Mouse (Mus musculus) adrenal gland (tissue): Measurements from ENCODE around the gene Atg9b.

Experiments
- intact Hi-C: fragments of 180-260 bp; cut with DNase I; formaldehyde crosslinking; loops from one replicate; pipeline ENCODE4 v1.15.1; 2025

Atg9b gene

DNA sequence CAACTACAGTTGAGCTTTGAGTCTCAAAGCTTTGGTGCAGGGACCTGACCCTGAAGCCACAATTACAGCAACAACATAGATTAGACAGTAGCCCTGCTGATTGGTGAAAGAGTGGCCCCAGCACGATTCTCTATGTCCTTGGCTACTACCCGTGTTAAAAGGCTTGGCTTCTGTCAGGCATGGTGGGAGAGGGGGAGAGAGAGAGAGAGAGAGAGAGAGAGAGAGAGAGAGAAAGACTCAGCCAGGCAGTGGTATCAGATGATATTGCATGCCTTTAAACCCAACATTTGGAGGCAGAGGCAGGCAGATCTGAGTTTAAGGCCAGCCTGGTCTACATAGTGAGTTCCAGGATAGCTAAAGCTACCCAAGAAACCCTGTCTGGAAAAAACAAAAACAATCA, 10.0 kb downstream of the Atg9b start:
- intact Hi-C loops = no loop called here

DNA sequence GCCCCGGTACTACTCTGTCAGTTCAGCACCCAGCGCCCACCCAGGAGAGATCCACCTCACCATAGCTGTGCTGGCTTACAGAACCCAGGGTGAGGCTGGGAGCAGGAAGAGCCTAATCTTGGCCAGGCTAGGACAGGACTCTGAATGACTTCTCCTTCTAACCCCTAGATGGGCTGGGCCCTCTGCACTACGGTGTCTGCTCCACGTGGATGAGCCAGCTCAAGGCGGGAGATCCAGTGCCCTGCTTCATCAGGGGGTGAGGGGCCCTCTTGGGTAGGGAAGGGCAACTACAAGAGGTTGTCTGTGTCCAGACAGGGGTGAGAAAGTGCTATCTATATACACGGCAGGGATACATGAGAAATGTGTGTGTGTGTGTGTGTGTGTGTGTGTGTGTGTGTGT, 10.5 kb downstream of the Atg9b start:
- intact Hi-C loops = no loop called here

DNA sequence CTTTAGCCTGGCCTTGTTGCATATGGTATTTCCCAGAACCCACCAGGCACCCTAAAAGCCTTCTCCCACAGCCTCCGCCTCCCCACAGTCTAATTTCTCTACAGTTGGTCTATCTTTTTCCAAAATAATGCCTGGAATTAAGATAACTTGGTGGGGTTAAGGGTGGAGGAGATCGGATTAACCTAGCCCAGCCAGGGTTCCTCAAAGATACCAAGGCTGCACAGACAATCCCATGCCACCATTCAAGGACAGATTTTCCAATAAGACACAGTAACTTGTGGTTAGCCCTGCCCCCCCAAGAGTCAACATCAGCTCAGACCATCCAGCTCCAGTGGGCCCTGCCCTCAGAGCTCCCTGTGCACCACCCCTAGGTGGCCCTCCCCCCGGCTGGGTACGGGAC, 11.4 kb downstream of the Atg9b start:
- intact Hi-C loops = no loop called here

DNA sequence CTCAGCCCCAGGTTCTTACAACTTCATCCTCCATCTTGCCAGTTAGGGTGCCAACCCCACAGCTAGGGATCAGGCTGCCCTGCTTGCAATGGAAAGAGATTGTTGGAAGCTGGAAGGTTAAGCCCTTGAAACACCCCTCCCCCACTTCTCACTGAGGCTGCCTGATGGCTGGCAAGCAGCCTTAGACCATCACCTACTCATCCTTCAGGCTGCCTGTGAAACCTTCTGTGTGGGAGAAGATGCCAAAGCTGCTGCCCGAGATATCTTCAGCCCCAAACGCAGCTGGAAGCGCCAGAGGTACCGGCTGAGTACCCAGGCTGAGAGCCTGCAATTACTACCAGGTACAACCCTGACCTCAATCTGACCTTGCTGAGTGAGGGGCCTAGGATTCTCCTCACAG, 12.4 kb downstream of the Atg9b start:
- intact Hi-C loops = no loop called here

DNA sequence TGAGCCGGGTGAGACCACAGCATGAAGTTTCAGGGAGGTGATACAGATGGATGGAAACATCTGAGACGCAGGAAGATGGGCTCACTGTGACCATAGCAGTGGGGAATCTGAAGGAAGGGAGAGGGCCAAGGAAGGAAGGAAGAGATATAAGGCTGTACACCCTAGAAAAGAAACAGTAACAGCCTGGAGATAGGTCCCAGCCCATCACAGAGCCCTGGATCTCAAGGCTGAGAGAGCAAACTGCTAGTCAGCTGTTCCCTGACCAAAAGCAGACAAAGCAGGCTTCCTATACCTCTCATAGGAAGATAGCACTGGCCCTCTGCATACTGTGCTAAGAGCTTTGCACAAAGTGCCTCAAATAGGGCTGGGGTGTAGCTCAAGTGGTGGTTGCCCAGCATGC, 13.2 kb downstream of the Atg9b start:
- intact Hi-C loops = no loop called here

DNA sequence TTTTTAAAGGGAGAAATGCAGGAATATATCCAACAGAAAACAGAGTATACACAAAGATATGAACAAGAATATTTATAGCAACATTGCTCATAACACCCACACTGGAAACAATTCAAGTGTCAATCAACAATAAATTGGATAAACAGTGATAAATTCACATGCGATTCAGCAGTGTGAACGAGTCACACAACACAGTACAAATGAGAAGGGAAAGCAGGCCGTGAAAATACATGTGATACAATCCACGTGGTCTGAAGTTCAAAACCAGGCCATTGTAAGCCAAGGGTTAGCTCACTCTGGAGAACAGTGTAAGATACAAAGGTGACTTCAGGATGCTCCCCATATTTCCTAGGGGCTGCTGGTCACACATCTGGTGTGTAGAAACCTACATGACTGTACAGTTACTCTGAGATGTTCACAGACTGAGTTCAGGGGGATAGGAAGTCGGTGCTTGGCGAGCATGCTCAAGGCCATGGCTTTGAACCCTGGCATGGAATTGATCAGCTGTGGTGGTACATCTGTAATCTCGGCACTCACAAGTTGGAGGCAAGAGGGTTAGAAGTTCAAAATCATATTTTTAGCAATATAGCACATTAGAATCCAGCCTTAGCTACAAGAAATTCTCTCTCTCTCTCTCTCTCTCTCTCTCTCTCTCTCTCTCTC, 17.1 kb downstream of the Atg9b start:
- intact Hi-C loops = no loop called here

DNA sequence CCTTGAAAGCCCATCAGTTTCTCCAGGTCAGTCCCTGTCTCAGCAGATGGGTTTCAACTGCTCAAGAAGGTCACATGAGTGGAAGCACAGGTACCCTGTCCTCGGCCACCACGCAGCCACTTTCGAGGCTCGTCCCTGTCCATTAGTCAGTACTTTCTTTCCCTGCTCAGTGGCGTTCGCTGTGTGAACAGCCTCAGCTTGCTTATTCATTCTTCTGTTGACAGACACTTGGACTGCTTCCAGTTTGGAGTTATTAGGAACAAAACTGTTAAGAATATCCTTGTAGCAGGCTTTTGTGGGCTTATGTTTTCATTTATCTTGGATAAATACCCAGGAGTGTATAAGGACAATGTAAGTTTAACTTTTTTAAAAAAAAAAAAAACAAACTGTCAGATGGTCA, 17.7 kb downstream of the Atg9b start:
- intact Hi-C loops = no loop called here

DNA sequence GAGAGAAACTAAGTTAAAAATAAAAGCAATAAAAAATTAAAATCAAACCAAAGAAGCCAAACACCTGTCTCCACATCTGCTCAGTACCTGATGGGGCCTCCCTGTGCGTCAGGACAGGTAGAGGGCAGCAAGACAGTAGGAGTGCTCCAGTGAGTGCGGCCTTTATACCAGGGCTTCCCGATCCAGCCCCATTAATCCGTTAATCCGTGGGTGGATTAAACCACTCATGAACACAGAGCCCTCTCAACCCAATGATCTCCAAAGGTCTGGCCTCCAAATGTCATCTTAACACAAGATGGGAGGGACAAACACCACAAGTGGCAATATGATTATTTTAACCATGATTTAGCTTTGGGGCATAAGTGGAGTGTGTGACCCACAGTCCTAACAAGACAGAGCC, 18.1 kb downstream of the Atg9b start:
- intact Hi-C loops = no loop called here

DNA sequence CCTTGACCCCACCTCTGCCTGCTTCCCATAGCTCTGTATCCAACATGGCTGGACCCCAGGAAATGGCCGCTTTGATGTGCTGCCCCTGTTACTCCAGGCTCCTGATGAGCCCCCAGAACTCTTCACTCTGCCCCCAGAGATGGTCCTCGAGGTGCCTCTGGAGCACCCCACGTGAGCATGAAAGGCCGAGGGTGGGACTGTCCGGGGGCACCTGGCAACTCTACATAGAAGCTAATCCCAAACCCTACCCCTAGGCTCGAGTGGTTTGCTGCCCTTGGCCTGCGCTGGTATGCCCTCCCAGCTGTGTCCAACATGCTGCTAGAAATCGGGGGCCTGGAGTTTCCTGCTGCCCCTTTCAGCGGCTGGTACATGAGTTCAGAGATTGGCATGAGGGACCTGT, 22.2 kb downstream of the Atg9b start:
- intact Hi-C loops = no loop called here

DNA sequence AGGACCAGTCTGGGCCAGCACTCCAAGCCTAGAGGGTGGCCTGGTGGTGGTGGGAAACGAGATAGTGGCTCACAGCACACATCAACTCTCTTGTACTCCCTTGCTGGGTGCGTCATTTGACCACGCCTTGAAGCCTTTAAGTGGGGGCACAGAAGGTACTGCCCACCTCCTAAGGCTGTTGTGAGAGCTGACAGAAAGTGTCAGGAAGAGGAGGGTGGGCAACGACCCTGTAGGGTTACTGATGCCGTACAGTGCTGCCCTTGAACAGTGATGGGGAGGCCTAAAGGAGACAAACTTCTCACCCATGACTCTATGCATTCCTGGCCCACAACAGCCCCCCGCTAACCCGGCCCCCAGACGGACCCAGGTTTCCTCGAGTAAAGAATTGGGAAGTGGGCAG, 25.5 kb downstream of the Atg9b start:
- intact Hi-C loops = no loop called here

DNA sequence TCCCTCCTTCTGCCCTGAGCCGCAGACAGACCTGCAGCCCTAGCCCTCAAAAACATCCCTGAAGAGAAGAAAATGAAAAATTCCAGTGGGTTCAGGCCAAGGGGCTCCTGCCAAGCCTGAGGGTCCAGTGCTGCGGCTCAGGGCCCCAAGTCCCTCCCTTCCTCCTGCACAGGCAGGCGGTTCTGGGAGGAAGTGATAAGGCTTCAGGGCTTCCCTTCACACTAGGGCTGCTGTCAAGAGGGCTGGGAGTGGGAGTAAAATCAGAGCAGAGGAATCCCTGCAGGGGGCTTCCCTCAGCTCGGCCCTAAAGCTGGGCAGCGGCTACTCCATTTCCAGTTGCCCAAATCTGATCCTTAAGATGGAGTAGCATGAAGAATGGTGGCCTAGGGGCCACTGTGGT, 26.4 kb downstream of the Atg9b start:
- intact Hi-C loops = no loop called here

DNA sequence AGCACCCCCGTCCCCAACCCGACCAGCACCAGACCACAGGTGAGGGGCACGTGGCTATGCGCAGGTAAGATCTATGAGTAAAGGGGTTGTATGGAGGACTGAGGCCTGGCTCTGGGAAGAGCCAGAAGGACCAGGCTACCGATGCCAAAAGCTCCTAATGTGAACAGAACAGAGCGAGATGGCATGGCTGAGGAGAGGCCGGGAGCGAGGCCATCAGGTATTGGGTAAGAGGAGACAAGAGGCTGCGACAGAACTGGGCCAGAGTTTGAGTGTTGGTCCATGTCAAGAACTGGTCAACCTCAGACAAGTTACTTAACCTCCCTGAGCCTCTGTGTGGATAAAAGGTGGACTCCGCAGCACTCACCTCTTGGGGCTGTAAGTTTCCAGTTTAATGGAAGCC, 27.0 kb downstream of the Atg9b start:
- intact Hi-C loops = no loop called here

DNA sequence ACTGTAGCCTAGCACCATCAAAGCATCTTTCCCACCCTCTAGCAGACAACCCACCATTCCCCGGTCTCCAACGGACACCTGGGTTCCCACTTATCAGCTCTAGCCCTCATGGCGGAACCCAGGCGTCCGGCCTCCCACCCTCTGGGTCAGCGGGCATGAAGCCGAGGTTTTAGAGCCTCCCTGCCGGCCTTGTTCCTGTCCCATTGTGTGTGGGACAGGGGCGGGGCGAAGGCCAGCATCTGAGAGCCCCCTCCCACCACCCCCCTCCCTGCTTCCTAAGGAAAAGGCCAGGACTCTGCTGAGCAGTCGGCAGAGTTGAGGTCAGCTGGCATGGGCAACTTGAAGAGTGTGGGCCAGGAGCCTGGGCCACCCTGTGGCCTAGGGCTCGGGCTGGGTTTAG, 27.4 kb downstream of the Atg9b start, which contains the start of gene Nos3:
TSS of gene Nos3 (plus strand) at position 303 of the 400 bp plus-strand sequence.
- intact Hi-C loops = no loop called here

DNA sequence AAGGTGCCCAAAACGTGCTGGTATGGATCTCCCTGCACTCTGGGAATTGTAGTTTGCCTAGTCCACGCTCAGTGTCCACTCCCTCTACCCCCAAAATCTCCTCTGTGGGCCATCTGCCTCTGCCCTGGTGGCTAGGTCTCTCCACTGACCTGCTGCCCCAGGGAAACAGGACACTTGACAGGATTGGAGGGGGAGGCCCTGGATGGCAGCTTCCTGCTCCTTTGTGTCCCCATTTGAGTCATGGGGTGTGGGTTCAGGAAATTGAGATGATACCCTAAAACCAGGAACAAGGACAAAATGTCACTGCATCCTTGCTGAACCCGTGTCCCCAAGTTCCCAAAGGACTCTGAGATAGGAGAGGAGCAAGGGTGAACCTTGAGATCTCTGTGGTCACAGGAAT, 27.9 kb downstream of the Atg9b start:
- intact Hi-C loops = no loop called here

DNA sequence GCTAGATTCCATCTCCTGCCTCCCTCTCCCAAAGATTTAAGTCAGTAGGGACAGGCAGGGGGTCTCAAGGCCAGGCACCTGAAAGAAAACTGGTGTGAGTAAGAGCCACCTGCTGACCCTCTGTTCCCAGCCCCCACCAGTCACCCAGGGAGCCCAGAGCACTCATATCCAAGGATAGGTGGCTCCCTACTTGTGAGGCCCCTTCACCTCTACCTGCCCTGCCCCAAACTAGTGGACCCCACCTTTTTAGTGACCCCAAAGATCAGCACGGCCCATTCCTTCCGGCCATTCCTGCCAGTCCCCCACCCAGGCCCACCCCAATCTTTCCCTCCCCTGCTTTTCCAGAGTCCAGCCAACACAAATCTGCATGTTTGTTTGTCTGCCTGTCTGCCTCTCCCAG, 28.5 kb downstream of the Atg9b start:
- intact Hi-C loops = no loop called here

DNA sequence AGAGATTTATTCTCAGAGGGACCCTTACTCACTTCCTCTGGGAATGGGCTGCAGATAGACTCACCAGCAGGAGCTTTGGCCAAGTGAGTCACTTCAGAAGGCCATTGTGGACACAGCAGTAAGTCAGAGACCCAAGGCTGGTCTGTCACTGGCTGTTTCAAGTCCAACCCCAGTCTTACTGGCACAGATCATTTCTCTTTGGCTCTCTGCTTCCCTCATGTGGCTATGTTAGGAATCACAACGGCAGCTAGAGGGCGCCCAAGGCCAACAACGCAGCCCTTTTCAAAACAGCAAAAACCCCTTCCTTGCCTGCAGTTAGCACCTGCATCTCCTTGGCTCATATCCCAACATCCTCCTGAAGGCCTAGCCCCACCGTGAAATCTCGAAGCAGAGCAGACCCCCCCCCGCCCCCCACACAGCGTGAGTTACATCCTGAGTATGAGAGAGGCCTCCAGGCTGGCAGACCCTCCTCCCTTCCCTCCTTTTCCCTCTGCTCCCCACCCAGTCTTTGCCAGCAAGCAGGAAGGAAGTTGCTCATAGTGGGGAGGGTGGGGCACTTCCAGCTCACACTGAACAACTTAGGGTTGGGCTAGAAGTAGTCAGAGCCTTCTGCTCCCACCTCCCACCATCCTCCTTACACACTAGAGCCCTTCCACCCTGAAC, 31.0 kb downstream of the Atg9b start:
- intact Hi-C loops = loop anchor here (2.0 kb wide), 2 partner anchors 24 to 98 kb away; no protein-coding TSS in a partner anchor

DNA sequence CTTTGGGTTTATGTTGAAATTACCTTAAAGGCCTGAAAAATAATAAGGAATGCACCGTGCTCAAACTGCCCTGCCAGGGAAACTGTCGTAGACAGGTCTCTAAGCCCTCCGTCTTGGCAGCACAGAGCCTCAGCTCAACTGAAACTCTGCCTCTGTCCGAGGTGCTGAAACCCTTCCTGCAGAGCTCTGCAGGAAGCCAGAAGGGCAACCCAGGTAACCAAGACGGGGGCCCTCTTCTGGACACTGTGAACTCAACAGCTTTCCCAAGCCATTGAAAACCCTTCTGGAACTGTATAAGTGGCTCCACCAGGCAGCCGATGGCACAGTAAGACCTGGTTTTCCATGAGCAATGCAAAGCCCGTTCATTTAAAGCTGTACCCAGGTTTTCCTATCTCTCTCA, 34.5 kb downstream of the Atg9b start:
- intact Hi-C loops = no loop called here

DNA sequence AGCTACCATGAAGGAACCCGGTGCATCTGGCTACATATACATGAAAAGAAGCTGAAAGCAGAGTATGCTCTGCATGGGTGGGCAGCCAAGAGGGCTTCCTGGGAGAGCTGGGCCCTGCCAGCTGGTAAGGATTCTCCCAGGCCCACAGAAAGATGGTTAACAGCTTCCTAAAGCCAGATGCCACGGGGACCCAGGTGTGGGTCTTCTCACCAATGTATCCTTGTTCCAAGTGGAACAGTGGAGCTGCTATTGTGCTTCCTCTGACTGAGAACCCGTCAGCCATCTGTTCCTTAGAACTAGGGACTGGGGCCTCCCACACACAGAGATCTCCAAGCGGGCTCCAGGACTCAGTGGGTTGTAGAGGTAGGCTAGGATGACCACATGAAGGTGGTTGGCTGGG, 35.2 kb downstream of the Atg9b start:
- intact Hi-C loops = no loop called here

DNA sequence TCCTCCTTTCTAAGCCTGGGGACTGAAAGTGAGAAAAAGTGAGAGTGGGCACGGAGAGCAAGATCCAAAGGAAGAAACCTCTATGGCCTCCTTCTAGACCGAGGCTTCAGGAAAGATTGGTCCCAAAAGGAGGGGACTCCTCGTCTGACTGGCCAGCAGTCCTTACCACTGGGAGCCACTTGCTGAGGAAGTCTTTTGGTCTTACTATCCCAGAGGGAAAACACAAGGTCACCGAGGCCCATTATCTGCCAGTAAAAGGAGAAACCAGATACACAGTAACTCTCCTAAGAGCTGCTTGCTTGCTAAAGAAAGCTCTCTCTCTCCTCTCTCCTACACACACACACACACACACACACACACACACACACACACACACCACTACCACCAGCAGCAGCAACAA, 38.6 kb downstream of the Atg9b start:
- intact Hi-C loops = no loop called here

DNA sequence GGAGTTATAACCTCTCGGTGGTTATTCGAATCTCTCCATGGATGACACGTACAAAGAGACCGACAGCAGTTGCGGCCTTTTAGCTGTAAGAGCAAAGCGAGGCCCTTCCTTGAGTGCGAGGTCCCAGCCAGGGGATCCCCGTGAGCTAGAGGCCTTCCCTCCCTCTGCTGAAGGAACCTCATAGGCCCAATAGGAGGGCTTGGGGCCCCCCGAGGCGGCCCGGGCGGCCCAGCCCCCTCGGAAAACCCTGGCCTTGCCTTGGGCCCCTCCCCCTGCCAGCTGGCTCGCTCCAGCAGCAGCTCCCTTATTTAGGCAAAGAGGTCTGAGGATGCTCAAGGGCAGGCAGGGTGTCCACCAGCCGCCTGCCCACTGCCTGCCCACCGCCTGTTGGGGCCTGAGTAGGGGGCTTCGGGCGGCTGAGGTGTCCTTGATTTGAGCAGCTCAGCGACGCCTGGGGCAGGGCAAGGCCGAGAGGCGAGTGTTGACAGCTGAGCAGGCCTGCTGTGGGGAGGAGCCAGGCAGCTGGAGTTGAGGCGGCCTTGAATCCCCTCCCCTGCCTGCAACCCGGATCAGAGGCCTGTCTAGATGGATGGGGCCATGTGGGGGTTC, 39.6 kb downstream of the Atg9b start:
- intact Hi-C loops = no loop called here

DNA sequence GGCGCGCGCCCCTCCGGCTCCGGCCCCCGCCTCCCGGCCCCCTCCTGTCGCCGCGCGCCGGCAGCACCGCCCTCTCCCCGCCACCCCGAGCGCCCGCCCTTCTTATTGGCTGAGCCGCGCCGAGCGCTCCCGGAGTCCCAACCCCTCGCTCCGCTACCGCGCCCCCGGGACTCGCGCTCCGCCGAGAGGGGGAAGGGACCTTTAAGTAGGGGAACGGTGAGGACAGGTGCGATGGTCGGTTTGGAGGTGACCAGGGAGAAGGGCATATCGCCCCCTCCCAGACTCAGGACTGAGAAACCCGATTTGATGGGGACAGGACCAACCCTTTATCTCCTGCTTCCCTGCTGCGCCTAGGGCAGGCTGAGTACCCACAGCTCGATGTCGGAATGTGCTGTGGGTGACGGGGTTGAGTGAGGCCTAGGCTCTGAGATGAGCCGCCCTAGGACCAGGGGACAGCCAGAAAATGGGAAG, 40.2 kb downstream of the Atg9b start:
- intact Hi-C loops = no loop called here

DNA sequence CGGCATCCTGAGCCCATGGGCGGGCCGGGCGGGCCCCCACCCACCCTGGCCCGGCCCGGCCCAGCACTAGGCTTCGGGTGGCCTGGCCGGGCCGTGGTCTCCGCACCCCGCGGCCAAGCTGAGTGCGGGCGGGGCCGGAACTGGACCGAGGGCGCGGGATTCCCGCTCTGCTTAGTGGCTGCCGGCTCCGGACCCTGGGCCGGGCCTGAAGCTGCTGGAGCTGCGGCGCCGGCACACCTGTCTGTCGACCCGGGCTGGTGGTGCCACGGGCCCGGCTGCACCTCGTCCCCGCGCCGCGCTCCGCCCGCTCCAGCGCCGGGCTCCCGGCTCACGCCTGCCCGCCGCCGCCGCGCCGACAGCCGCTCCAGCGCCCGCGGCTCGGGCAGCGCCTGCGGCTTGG, 40.7 kb downstream of the Atg9b start, which contains the start of gene Kcnh2:
TSS of gene Kcnh2 (minus strand) at position 327 of the 400 bp plus-strand sequence.
- intact Hi-C loops = no loop called here
